Mouse (Mus musculus) cerebellum, adult 9-10 months (tissue): ENCODE measurements at regions not wholly inside any gene's neighbourhood (a gene's known extent, or its start where the extent isn't known, plus 50 kb on each side); places are given as distances from the start of the nearest gene placed in this dataset.

Source experiments
- DNase-seq: peaks from one replicate; pipeline ENCODE4 v3.0.0; 2022

DNA sequence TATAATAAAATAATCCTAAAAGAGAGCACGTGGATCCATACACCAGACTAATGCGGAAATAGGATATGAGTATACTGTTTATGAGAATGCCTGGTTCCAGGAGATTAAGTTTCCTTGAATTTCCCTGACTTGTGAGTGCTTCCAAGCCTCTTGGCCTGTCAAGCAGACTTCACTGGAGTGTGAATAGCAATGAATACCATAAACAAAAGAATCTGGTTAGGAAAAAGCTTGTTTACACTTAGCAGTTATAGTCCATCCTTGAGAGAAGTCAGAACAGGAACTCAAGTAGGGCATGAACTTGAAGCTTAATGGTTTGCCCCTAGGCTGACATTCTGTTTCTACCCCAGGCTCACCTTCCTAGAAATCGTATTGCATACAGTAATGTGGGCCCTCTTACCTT lies 368.8 kb downstream of the Wdr20rt start:
- no peak for DNase-seq

DNA sequence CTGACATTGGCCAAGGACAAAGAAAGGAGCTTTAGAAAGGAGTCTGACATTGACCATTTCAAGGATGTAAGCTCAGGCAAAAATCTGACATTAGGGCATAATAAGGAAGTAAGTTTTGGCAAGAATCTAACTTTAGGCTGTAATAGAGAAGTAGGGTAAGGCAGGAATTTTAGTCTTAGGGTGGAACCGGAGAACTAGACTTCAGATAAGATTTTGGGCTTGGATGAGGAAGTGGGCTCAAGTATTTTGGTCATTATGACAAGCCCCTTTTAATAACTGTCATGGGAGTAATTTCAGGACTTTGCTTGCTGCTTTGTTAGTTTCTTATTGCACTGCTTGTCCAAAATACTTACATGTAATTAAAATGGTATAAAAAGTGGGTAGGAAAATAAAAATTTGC lies 418.9 kb downstream of the Wdr20rt start:
- DNase-seq, result no peak

DNA sequence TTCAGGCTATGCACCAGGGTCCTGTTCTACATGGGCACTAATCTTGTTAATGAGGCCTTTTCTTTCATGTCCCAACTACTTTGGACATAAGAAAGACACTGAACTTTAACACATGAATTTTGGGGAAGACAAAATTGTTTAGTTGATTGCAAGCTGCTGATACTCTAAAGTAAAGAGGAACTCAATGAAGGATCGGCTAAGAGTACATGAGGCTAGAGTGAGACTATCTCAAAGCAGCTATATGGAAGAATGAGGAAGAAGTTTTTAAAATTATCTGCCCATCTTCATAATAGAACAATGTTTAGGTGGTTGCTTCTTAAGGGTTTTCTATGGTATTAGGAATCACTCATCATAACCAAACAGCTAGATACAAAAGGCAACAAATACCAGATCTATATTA lies 431.5 kb downstream of the Wdr20rt start:
- DNase-seq, result no peak

DNA sequence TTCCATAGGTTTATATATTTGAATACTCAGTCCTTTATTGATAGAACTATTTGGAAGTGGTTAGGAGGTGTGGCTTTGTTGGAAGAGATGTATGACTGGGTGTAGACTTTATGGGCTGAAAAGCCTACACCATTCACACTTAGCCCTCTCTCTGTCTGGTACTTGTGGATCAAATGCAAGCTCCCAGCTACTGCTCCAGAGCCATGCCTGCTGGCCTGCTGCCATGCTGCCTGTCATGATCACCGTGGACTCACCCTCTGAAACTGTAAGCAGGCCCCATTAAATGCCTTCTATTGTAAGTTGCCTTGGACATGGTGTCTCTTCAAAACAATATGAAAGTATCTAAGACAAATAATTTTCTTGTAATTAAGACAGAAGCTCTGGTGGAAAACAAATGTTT lies 446.4 kb downstream of the Wdr20rt start:
- no peak for DNase-seq

DNA sequence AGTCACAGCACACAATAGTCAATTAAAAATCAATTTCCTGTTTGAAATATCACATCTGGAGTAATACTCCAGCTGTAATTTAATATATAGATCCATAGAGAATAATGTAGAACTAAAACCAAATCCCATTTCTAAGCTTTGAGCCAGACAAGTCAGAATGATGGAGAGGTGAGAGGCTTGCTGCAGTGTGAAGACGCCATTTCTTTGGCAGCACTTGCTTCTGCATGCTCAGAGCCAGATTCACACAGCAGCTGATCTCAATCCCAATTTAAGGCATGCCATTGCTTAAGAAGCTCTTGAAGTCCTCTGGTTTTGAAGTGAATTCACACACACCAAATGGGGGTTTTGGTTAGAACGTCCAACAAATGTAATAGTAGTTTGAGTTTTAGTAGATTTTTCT lies 447.9 kb downstream of the Wdr20rt start:
- no peak for DNase-seq

DNA sequence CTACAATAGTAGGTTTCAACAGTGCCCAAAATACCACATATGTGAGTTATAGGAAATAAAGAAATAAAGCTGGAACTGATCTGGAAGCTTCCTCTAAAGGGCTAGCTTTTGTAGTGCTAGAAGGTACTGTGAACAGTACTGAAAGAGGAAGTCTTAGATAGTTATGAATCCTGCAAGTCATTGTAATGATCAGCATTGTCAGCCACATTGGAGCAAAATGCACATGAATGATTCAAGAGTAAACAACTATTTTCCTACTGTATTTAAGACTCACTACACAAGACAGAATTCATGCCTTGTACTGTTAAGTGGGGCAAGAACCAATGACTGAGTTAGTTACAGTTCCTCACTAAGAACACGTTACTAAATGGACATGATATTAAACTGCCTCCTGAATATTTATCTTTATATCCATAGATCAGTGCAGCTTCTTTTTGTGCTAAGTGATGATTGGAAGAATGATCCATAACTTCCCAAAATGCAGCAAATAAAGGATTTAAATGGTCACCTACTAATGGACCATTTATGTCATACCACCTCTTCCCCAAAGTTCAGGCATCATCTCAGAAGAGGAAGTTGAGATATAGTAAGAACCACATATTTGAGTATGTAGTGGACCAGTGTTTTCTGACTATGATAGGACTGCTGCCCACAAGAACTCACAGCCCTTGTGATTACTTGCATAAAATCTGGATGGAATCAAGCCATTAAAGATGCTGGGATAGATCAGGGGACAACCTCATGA lies 449.8 kb downstream of the Wdr20rt start:
- no peak for DNase-seq

DNA sequence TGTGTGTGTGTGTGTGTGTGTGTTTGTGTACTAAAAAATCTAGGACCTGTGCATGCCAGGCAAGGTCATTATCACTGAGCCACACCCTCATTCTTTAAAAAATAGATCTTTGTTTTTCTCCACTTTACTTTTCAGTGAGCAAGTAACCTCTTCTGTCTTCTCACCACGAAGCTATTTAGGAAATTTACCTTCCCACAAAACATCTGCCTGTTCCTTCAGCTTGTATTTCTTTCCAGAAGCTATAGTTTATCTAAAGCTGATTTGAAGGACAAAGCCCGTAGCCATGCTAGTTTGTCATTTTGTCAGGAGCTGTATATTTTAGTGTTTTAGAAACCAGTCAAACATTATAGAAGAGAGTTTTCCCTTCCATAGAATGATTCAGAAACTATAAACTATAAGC lies 455.0 kb downstream of the Wdr20rt start:
- DNase-seq, result no peak

DNA sequence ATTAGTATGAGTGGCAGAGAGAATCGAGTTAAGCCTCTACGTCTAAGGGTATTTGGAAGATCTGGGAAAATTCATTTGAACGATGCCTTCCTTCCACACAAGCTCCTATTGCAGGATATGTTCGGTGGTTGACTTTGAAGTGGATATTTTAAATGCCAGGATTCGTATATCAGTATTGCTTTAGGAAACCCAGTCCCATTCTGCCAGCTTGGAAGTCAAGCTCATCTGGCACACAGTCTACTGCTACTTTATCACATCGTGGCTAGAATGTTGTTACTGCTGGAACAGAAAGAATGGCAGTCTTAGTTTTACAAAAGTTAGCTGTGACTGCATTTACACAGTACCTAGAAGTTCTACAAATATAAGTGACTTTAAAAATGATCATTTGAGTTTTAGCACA lies 456.5 kb downstream of the Wdr20rt start:
- no peak for DNase-seq

DNA sequence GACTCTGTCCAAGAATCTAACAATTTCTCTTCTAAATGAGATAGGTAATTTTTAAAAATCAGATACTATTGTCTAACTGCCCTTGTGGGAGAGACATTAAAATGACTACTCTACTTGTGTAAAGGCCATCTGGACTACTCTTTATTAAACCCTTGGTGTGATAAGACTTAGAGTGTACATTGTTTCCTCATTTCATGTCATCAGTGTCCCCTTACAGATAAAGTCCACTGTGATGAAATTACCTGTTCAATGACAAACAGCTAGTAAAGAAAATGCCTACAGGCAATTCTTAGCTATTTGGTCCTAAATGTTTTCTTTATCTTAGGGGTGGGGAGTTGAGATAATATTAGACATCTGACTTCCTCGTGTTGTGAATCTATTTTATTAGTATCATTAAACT lies 479.7 kb downstream of the Wdr20rt start:
- no peak for DNase-seq

DNA sequence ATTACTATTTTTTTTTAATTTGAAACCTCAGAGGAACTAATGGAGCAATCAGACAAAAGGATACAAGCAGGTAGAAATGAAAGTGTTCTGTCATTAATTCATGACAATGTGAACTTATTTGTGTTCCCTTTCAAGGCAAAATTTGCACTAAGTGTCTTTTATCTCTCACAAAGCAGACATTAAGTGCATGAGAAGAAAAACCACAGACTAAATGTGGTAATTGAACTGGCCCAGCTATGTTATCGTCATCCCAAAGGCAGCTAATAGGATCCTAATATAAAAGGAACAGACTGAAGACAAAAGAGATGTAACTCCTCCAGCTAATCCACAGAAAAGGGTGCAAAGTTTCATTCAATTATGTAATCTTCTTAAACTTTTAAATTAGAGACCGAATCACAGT lies 487.0 kb downstream of the Wdr20rt start:
- no peak for DNase-seq
